Mouse (Mus musculus) E14TG2a.4 (cell line): Measurements from ENCODE around the gene Sun1.

ENCODE experiments used
- H3K27me3 ChIP-seq: 2 replicates; pipeline ENCODE4 v1.6.1; 2014; ENCODE audit warnings: low read length, control low read depth; ENCODE audit not compliant: insufficient read depth
- H3K36me3 ChIP-seq: 2 replicates; pipeline ENCODE4 v1.6.1; 2014; ENCODE audit warnings: low read length, control low read depth; ENCODE audit not compliant: insufficient read depth
- H3K4me1 ChIP-seq: replicated peaks from 2 replicates; pipeline ENCODE4 v1.6.1; 2014; ENCODE audit warnings: low read depth, low read length, control low read depth
- H3K4me3 ChIP-seq: replicated peaks from 2 replicates; pipeline ENCODE4 v1.5.1; 2014; ENCODE audit warnings: mild to moderate bottlenecking, low read length
- H3K9me3 ChIP-seq: 2 replicates; pipeline ENCODE4 v1.6.1; 2014; ENCODE audit warnings: low read length, control low read depth
- CTCF ChIP-seq: conservative IDR thresholded peaks from 2 replicates; pipeline ENCODE4 v1.5.1; 2014; ENCODE audit warnings: low read length
- NANOG ChIP-seq: IDR thresholded peaks from 2 replicates; pipeline ENCODE4 v1.6.1; 2014; ENCODE audit warnings: borderline replicate concordance, low read length, mixed read lengths
- POU5F1 ChIP-seq: IDR thresholded peaks from 2 replicates; pipeline ENCODE4 v1.6.1; 2014; ENCODE audit warnings: low read length, borderline replicate concordance

Sun1 gene

DNA sequence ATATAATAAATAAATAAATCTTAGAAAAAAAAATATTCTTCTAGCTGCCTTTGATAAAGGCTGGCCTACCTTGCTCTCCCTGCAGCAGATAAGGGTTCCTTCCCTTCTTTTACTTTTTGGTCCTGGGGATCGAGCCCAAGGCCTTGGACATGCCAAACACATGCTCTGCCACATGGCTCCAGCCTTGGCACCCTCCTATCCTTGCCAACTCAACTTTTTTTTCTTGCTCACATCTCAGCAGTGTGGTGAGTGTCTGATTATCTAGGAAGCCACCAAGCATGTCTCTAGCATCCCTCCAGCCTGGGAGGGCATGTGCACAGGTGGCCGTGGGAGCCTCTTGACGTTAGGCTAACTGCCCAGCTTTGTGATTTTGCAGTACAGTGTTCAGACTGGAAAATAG, 27.9 kb downstream of the Sun1 start:
- Histone ChIP-seq H3K9me3 (no peaks in the 10 kb centered on the region), H3K36me3 (peaks cover 100% of the 10 kb centered on the region), H3K27me3 (no peaks in the 10 kb centered on the region), H3K4me3 (no peak overlapping the region), H3K4me1 (peaks cover 19% of the 10 kb centered on the region)
- TF ChIP-seq NANOG, result no peak
- TF ChIP-seq CTCF, result no peak
- TF ChIP-seq POU5F1, result no peak

- H3K36me3 ChIP-seq, result peaks cover 100% of the 10 kb centered on the region
- H3K27me3 ChIP-seq, result no peaks in the 10 kb centered on the region
- TF ChIP-seq NANOG (no peak), CTCF (no peak), POU5F1 (no peak)
- no peak overlapping the region for H3K4me3 ChIP-seq
- peaks cover 19% of the 10 kb centered on the region for H3K4me1 ChIP-seq
- H3K9me3 ChIP-seq, result no peaks in the 10 kb centered on the region
These were observed 29.3 kb downstream of the Sun1 start for GRCm38 (mm10) chr5:139229716-139230115.

GRCm38 (mm10) chr5:139232083-139232482, 31.6 kb downstream of the Sun1 start:
- H3K27me3 ChIP-seq, result no peaks in the 10 kb centered on the region
- no peaks in the 10 kb centered on the region for H3K9me3 ChIP-seq
- H3K4me3 ChIP-seq, result no peak overlapping the region
- peaks cover 19% of the 10 kb centered on the region for H3K4me1 ChIP-seq
- H3K36me3 ChIP-seq, result peaks cover 100% of the 10 kb centered on the region
- TF ChIP-seq NANOG (no peak), CTCF (no peak), POU5F1 (no peak)

DNA sequence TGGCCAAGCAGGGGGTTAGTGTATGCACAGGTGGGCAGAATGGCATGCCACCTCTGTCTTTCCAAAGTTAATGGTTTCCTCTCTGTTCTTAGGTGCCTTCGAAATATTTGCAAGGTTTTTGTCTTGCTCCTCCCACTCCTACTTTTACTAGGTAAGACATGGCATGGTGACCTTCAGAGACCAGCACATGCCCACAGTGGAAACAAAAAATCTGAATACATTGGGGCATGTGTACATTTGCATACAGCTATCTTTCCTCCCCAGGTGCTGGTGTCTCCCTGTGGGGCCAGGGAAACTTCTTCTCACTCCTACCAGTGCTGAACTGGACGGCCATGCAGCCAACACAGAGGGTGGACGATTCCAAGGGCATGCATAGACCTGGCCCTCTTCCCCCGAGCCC, 34.0 kb downstream of the Sun1 start:
- H3K4me1 ChIP-seq, result peaks cover 14% of the 10 kb centered on the region
- peaks cover 100% of the 10 kb centered on the region for H3K36me3 ChIP-seq
- TF ChIP-seq CTCF (no peak), NANOG (no peak), POU5F1 (no peak)
- no peaks in the 10 kb centered on the region for H3K9me3 ChIP-seq
- no peaks in the 10 kb centered on the region for H3K27me3 ChIP-seq
- no peak overlapping the region for H3K4me3 ChIP-seq

GRCm38 (mm10) chr5:139237436-139237835, 37.0 kb downstream of the Sun1 start:
- Histone ChIP-seq H3K36me3 (peaks cover 100% of the 10 kb centered on the region), H3K27me3 (no peaks in the 10 kb centered on the region), H3K9me3 (no peaks in the 10 kb centered on the region), H3K4me3 (no peak overlapping the region), H3K4me1 (peaks cover 10% of the 10 kb centered on the region)
- TF ChIP-seq NANOG, result no peak
- no peak for TF ChIP-seq CTCF
- TF ChIP-seq POU5F1, result no peak

- H3K4me1 ChIP-seq, result peaks cover 10% of the 10 kb centered on the region
- peaks cover 100% of the 10 kb centered on the region for H3K36me3 ChIP-seq
- no peaks in the 10 kb centered on the region for H3K27me3 ChIP-seq
- no peaks in the 10 kb centered on the region for H3K9me3 ChIP-seq
- TF ChIP-seq NANOG, result no peak
- TF ChIP-seq CTCF, result no peak
- TF ChIP-seq POU5F1, result no peak
- no peak overlapping the region for H3K4me3 ChIP-seq
These were observed 40.8 kb downstream of the Sun1 start for GRCm38 (mm10) chr5:139241022-139241761.

DNA sequence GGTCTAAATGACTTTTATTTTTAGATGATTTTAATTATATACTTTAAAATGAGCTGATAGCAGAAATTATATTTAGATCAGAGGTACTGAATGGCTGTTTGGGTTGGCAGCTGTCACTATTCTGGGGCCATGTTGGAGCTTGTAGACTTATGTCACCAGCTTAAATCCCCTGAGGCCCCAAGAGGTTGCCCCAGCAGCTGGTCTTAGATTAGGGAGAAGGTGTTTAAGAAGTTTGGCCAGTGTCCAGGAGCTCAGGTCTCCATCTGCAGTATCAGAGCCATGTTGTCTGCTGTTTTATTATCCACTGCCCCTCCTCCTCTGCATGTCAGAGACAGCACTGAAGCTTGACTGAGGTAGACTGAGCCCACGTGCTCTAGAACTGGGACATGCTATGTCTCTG, 42.9 kb downstream of the Sun1 start:
- Histone ChIP-seq H3K9me3 (no peaks in the 10 kb centered on the region), H3K36me3 (peaks cover 100% of the 10 kb centered on the region), H3K4me1 (peaks cover 10% of the 10 kb centered on the region), H3K27me3 (no peaks in the 10 kb centered on the region), H3K4me3 (no peak overlapping the region)
- no peak for TF ChIP-seq CTCF
- no peak for TF ChIP-seq POU5F1
- TF ChIP-seq NANOG, result no peak

GRCm38 (mm10) chr5:139247767-139248166, 47.3 kb downstream of the Sun1 start:
- Histone ChIP-seq H3K27me3 (no peaks in the 10 kb centered on the region), H3K9me3 (no peaks in the 10 kb centered on the region), H3K36me3 (peaks cover 83% of the 10 kb centered on the region), H3K4me3 (no peak overlapping the region), H3K4me1 (peaks cover 10% of the 10 kb centered on the region)
- TF ChIP-seq NANOG, result no peak
- TF ChIP-seq POU5F1, result no peak
- no peak for TF ChIP-seq CTCF

DNA sequence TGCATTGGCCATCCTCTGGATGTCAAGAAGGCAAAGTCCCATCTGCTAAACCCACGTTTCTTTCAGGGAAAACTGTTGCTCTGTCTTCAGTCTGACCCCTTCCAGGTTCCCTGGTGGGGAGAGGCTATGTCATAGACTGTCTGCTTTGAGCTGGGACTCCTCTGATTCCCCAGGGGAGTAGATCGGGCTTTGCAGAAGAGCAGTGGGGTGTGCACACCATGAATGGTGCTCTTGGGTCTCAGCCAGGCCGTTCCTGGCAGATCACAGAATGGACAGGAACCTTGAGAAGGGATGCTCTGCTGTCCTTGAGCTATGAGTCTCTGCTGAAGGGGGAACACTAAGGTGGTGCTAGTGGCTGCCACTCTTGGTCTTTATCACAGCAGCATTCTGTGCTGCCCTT, 48.4 kb downstream of the Sun1 start:
- Histone ChIP-seq H3K27me3 (no peaks in the 10 kb centered on the region), H3K9me3 (no peaks in the 10 kb centered on the region), H3K36me3 (peaks cover 72% of the 10 kb centered on the region), H3K4me3 (no peak overlapping the region), H3K4me1 (peaks cover 17% of the 10 kb centered on the region)
- TF ChIP-seq POU5F1 (no peak), CTCF (no peak), NANOG (no peak)
